Mouse (Mus musculus) erythroblast, embryonic 14.5 days (primary cell): ENCODE results near the gene Cacna1c. TPM values are rescaled to one million over a fixed set of nuclear protein-coding genes. Genes with fewer than 3 reads are reported as not detected.

Experiments used
- H3K27me3 ChIP-seq: 2 replicates; pipeline ENCODE4 v1.6.1; 2012; ENCODE audit warnings: inconsistent platforms; ENCODE audit not compliant: control insufficient read depth
- H3K36me3 ChIP-seq: 2 replicates; pipeline ENCODE4 v1.6.1; 2012; ENCODE audit warnings: mild to moderate bottlenecking, inconsistent platforms; ENCODE audit not compliant: control insufficient read depth
- H3K4me1 ChIP-seq: 2 replicates; pipeline ENCODE4 v1.6.1; 2012; ENCODE audit warnings: inconsistent platforms; ENCODE audit not compliant: control insufficient read depth
- H3K4me3 ChIP-seq: replicated peaks from 2 replicates; pipeline ENCODE3; 2012; ENCODE audit warnings: moderate library complexity, mild to moderate bottlenecking, inconsistent platforms
- H3K9me3 ChIP-seq: 2 replicates; pipeline ENCODE4 v1.6.1; 2012; ENCODE audit warnings: low read length, inconsistent platforms, mixed read lengths; ENCODE audit not compliant: control insufficient read depth
- GATA1 ChIP-seq: IDR thresholded peaks from 2 replicates; pipeline ENCODE4 v1.6.1; 2012; ENCODE audit warnings: low read length, inconsistent platforms, mixed read lengths
- TAL1 ChIP-seq: IDR thresholded peaks from 3 replicates; pipeline ENCODE4 v1.6.1; 2012; ENCODE audit warnings: low read length, inconsistent platforms, mixed read lengths
- polyA plus RNA-seq: library from polyadenylated mRNA; stranded (reverse); fragments of >175 nt; gene quantifications from 2 replicates; pipeline ENCODE4 v1.2.3, GENCODE M21; 2012

The Cacna1c gene
- polyA plus RNA-seq = 0.05 and 0.14 TPM in 2 replicates

- TF ChIP-seq TAL1 (no peak), GATA1 (no peak)
- no peaks in the 10 kb centered on the region for H3K9me3 ChIP-seq
- H3K4me1 ChIP-seq = no peaks in the 10 kb centered on the region
- H3K4me3 ChIP-seq = no peak within 1 kb of the TSS
- no peaks in the 10 kb centered on the region for H3K27me3 ChIP-seq
- peaks cover 31% of the 10 kb centered on the region for H3K36me3 ChIP-seq
These were observed at the start of gene Cacna1c for GRCm38 (mm10) chr6:119196382-119197305. Cacna1c (minus strand) TSS chr6:119196418.

- Histone ChIP-seq H3K27me3 (no peaks in the 10 kb centered on the region), H3K4me3 (no peak overlapping the region), H3K36me3 (no peaks in the 10 kb centered on the region), H3K9me3 (peaks cover 13% of the 10 kb centered on the region), H3K4me1 (no peaks in the 10 kb centered on the region)
- TF ChIP-seq TAL1 (no peak), GATA1 (no peak)
These were observed 44.9 kb upstream of the Cacna1c start for GRCm38 (mm10) chr6:119240871-119241705.

DNA sequence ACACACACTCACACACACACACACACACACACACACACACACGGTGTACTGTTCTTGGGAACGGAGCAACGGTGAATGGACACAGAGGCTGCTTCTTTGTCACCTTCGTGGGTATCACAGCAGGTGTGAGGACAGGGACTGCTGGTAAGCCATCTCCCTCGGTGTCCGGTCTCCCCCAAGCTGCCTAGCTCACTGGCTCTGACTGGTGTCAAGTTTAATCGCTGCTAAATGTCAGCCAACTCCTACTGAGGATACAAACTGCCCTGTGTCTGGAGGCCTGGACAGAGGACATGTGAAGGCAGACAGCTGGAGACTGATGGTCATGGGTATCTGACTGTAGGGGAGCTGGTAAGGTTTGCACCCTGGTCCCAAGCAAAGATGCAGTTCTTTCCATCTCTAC, 44.0 kb upstream of the Cacna1c start:
- TF ChIP-seq TAL1 = no peak
- TF ChIP-seq GATA1 = no peak
- Histone ChIP-seq H3K4me1 (no peaks in the 10 kb centered on the region), H3K4me3 (no peak overlapping the region), H3K9me3 (peaks cover 10% of the 10 kb centered on the region; the same call in 1 of the 2 replicates), H3K27me3 (no peaks in the 10 kb centered on the region), H3K36me3 (no peaks in the 10 kb centered on the region)

DNA sequence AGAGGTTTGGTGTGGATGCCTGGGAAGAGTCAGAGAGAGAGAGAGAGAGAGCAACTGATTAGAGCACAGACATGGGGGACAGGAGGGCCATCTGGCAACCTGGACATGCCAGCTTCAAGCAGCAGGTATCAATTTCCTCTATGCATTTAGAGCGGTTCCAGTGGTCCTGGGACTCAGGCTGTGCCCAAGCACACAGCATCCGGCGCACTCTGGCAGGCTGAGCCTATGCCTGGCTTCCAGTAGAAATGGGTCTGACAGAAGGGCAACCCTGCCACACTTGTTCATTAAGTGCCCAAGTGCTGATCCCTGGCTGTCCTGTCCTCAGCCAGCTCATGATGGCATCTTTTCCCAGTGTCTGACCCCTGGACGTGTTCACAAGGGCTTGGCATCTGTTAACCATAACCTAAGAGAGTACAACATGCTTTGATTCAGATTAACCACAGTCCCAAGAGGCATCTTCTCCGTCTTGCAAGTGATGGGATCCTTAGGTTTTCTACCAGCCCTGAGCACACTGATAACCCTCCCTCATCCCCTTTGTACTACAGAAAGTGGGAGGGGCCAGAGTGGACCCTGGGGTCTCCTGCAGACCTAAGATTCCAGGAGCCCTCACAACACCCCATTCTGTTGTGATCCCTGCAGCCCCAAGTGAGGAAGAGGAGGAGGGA, 43.3 kb upstream of the Cacna1c start:
- no peaks in the 10 kb centered on the region for H3K36me3 ChIP-seq
- no peaks in the 10 kb centered on the region for H3K4me1 ChIP-seq
- no peaks in the 10 kb centered on the region for H3K27me3 ChIP-seq
- H3K4me3 ChIP-seq = no peak overlapping the region
- no peak for TF ChIP-seq GATA1
- TF ChIP-seq TAL1 = no peak
- H3K9me3 ChIP-seq = peaks cover 6% of the 10 kb centered on the region; the same call in 1 of the 2 replicates

- Histone ChIP-seq H3K9me3 (no peaks in the 10 kb centered on the region), H3K36me3 (no peaks in the 10 kb centered on the region), H3K27me3 (no peaks in the 10 kb centered on the region), H3K4me1 (no peaks in the 10 kb centered on the region), H3K4me3 (no peak overlapping the region)
- TF ChIP-seq GATA1 (no peak), TAL1 (no peak)
These were observed 41.3 kb upstream of the Cacna1c start for GRCm38 (mm10) chr6:119237427-119237989.

GRCm38 (mm10) chr6:119236241-119236640, 40.0 kb upstream of the Cacna1c start, which contains the start of gene Cacna2d4:
Cacna2d4 (plus strand) TSS chr6:119236526.
- no peaks in the 10 kb centered on the region for H3K27me3 ChIP-seq
- TF ChIP-seq GATA1 = no peak
- TF ChIP-seq TAL1 = no peak
- H3K4me1 ChIP-seq = no peaks in the 10 kb centered on the region
- H3K36me3 ChIP-seq = no peaks in the 10 kb centered on the region
- H3K4me3 ChIP-seq = no peak within 1 kb of the TSS
- no peaks in the 10 kb centered on the region for H3K9me3 ChIP-seq

- no peak for TF ChIP-seq TAL1
- TF ChIP-seq GATA1 = no peak
- H3K36me3 ChIP-seq = no peaks in the 10 kb centered on the region
- H3K4me1 ChIP-seq = no peaks in the 10 kb centered on the region
- no peak overlapping the region for H3K4me3 ChIP-seq
- no peaks in the 10 kb centered on the region for H3K27me3 ChIP-seq
- no peaks in the 10 kb centered on the region for H3K9me3 ChIP-seq
These were observed 39.2 kb upstream of the Cacna1c start for GRCm38 (mm10) chr6:119235441-119235840.

DNA sequence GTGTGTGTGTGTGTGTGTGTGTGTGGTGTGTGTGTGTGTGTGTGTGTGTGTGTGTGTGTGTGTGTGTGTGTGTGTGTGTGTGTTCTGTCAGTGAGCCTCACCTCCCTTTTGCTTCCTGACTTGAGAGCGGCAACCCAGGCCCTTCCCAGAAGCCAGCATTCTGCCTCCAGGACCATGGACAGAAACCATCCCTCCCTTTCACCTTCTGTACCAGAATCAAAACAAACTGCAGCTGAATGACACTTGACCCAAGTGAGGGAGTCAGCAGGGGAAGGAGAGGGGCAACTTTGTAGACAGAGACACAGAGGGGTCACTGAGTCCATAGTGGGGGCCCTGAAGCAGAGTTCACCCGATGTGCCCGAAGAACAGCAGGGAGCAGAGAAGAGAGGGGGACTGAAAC, 36.8 kb upstream of the Cacna1c start:
- Histone ChIP-seq H3K4me1 (no peaks in the 10 kb centered on the region), H3K36me3 (no peaks in the 10 kb centered on the region), H3K9me3 (no peaks in the 10 kb centered on the region), H3K4me3 (no peak overlapping the region), H3K27me3 (no peaks in the 10 kb centered on the region)
- TF ChIP-seq GATA1 (no peak), TAL1 (no peak)
